Mouse (Mus musculus) lung, postnatal 0 days (tissue): Measurements from ENCODE around the gene Rpain.

Experiments
- CTCF ChIP-seq: IDR thresholded peaks from 2 replicates; pipeline ENCODE4 v1.5.1; 2016; ENCODE audit warnings: antibody characterized with exemption, mild to moderate bottlenecking
- EP300 ChIP-seq: IDR thresholded peaks from 2 replicates; pipeline ENCODE4 v1.6.1; 2016; ENCODE audit warnings: antibody characterized with exemption, mild to moderate bottlenecking, control low read depth

DNA sequence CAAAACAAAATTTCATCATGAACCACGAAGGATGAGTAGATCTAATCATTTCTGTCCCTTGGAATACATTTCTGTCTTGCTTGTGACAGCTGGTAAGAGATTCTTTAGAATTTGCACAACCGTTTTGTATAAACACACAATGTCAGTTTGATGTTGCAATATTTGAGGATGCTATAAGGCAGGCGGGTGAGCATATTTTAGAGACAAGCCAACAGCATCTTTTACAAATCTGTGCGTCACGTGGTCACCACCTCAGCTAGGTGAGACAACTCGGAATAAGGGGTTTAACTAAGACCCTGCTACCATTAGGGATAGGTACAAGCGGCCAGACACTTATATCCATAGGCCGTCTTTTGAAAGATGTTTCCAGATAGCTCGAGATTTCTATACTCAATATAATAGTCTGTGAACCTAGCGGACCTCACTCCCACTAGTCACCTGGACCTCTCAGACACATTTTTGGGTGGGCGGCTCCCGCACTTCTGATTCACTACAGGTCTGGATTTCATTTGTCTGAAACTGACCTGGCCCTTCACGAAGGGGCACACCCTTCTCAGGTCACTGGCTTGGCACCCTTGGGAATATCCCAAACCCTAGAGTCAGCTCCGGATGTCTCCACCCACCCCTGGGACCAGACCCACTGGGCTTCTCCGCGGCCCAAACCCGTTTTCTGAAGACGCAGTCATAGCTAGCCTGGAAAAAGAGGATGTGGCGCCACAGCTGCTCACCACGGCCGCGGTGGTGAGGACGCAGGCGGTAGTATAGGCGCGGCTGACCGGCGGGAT lies 48.6 kb downstream of the Rpain start:
- TF ChIP-seq CTCF = no peak
- TF ChIP-seq EP300 = no peak; the same call in 1 of the 2 replicates
